Mouse (Mus musculus) stomach, embryonic 16.5 days (tissue): ENCODE results near the gene Epha8. TPM values are rescaled to one million over a fixed set of nuclear protein-coding genes. Genes with fewer than 3 reads are reported as not detected.

Source experiments
- ATAC-seq: fragments of 200-750 bp; cut with Nextera tagmentation; 2 replicates; pipeline ENCODE4 v1.8.0; 2017; ENCODE audit warnings: moderate number of reproducible peaks, moderate TSS enrichment; ENCODE audit not compliant: insufficient read depth, low FRiP score
- H3K27ac ChIP-seq: fragments of 300-500 bp; sonication (generic); 2 replicates; pipeline ENCODE4 v1.5.1; 2014; ENCODE audit warnings: low read length
- H3K27me3 ChIP-seq: fragments of 300-500 bp; sonication (generic); 2 replicates; pipeline ENCODE4 v1.6.1; 2014; ENCODE audit warnings: low read length, control low read depth, mixed read lengths; ENCODE audit not compliant: control insufficient read depth, insufficient read depth
- H3K36me3 ChIP-seq: fragments of 300-500 bp; sonication (generic); 2 replicates; pipeline ENCODE4 v1.6.1; 2014; ENCODE audit warnings: low read length; ENCODE audit not compliant: control insufficient read depth, insufficient read depth
- H3K4me1 ChIP-seq: fragments of 300-500 bp; sonication (generic); 2 replicates; pipeline ENCODE4 v1.6.1; 2014; ENCODE audit warnings: low read length, control low read depth, mixed read lengths; ENCODE audit not compliant: control insufficient read depth, insufficient read depth
- H3K4me2 ChIP-seq: fragments of 300-500 bp; sonication (generic); 2 replicates; pipeline ENCODE4 v1.6.1; 2014; ENCODE audit warnings: low read depth, low read length, mixed read lengths
- H3K4me3 ChIP-seq: fragments of 300-500 bp; sonication (generic); replicated peaks from 2 replicates; pipeline ENCODE4 v1.5.1; 2014; ENCODE audit warnings: mild to moderate bottlenecking, low read length
- H3K9ac ChIP-seq: fragments of 300-500 bp; sonication (generic); 2 replicates; pipeline ENCODE4 v1.6.1; 2014; ENCODE audit warnings: low read length
- H3K9me3 ChIP-seq: fragments of 300-500 bp; sonication (generic); replicated peaks from 2 replicates; pipeline ENCODE4 v1.6.1; 2016; ENCODE audit warnings: low read length, control low read depth; ENCODE audit not compliant: control insufficient read depth
- WGBS: fragments of 180-500 bp; shearing (Covaris S2); extraction: QIAGEN DNeasy Blood & Tissue Kit; methylation state at CpG from one replicate; pipeline ENCODE4 v1.1.7; 2014; 5-methylcytosine and 5-hydroxymethylcytosine counted together
- polyA plus RNA-seq: library from polyadenylated mRNA; unstranded; fragments of >200 nt; fragmentation: Nextera tagmentation; extraction: Ambion mirVana; gene quantifications from 2 replicates; pipeline ENCODE4 v1.2.1, GENCODE M21; 2015

Gene Epha8
- polyA plus RNA-seq, 1 experiment from 2014 or later: 0.39 TPM

GRCm38 (mm10) chr4:136918834-136919233, 37.8 kb downstream of the Epha8 start:
- no peaks in the 10 kb centered on the region for H3K9me3 ChIP-seq
- 81% methylated on average over 8 of the region's 8 CpGs for WGBS

GRCm38 (mm10) chr4:136917165-136917524, 39.5 kb downstream of the Epha8 start:
- ATAC-seq: no peak
- Histone ChIP-seq H3K4me2 (no peak overlapping the region), H3K4me1 (no peaks in the 10 kb centered on the region), H3K36me3 (no peaks in the 10 kb centered on the region), H3K27me3 (no peaks in the 10 kb centered on the region), H3K9ac (no peak overlapping the region), H3K27ac (no peak overlapping the region), H3K4me3 (no peak overlapping the region), H3K9me3 (no peaks in the 10 kb centered on the region)
- 26% methylated on average over 7 of the region's 7 CpGs for WGBS

More at GRCm38 (mm10) chr4:136918834-136919233, 37.8 kb downstream of the Epha8 start:
- Histone ChIP-seq H3K27me3 (no peaks in the 10 kb centered on the region), H3K9ac (no peak overlapping the region), H3K4me2 (no peak overlapping the region), H3K4me1 (no peaks in the 10 kb centered on the region), H3K27ac (no peak overlapping the region), H3K4me3 (no peak overlapping the region), H3K36me3 (no peaks in the 10 kb centered on the region)
- ATAC-seq: no peak

- H3K4me2 ChIP-seq: no peak overlapping the region
- no peak for ATAC-seq
- H3K27ac ChIP-seq: no peak overlapping the region
- 62% methylated on average over 20 of the region's 20 CpGs for WGBS
- H3K9ac ChIP-seq: no peak overlapping the region
- H3K9me3 ChIP-seq: no peaks in the 10 kb centered on the region
- no peaks in the 10 kb centered on the region for H3K36me3 ChIP-seq
- no peaks in the 10 kb centered on the region for H3K4me1 ChIP-seq
- H3K4me3 ChIP-seq: no peak overlapping the region
- H3K27me3 ChIP-seq: 0 out of 2 replicates have a peak, but pooled peaks cover 4% of the 10 kb centered on the region
Observed at GRCm38 (mm10) chr4:136916359-136917164, 40.1 kb downstream of the Epha8 start.

- WGBS: 21% methylated on average over 9 of the region's 9 CpGs
- no peak overlapping the region for H3K9ac ChIP-seq
- H3K4me3 ChIP-seq: no peak overlapping the region
- H3K27ac ChIP-seq: no peak overlapping the region
- no peak for ATAC-seq
- no peak overlapping the region for H3K4me2 ChIP-seq
- peaks cover 13% of the 10 kb centered on the region; the same call in 1 of the 2 replicates for H3K27me3 ChIP-seq
- H3K9me3 ChIP-seq: no peaks in the 10 kb centered on the region
- no peaks in the 10 kb centered on the region for H3K4me1 ChIP-seq
- no peaks in the 10 kb centered on the region for H3K36me3 ChIP-seq
Observed at GRCm38 (mm10) chr4:136912841-136913240, 43.8 kb downstream of the Epha8 start.

- H3K36me3 ChIP-seq: no peaks in the 10 kb centered on the region
- no peaks in the 10 kb centered on the region for H3K9me3 ChIP-seq
- no peaks in the 10 kb centered on the region for H3K4me1 ChIP-seq
- H3K4me2 ChIP-seq: no peak overlapping the region
- no peak for ATAC-seq
- H3K27me3 ChIP-seq: peaks cover 14% of the 10 kb centered on the region; the same call in 1 of the 2 replicates
- no peak overlapping the region for H3K27ac ChIP-seq
- 34% methylated on average over 9 of the region's 9 CpGs for WGBS
- no peak overlapping the region for H3K9ac ChIP-seq
- H3K4me3 ChIP-seq: no peak overlapping the region
Observed at GRCm38 (mm10) chr4:136911804-136912203, 44.8 kb downstream of the Epha8 start.

GRCm38 (mm10) chr4:136911211-136911646, 45.4 kb downstream of the Epha8 start:
- H3K27me3 ChIP-seq: peaks cover 20% of the 10 kb centered on the region
- no peak overlapping the region for H3K4me3 ChIP-seq
- no peak overlapping the region for H3K4me2 ChIP-seq
- no peak overlapping the region for H3K9ac ChIP-seq
- H3K9me3 ChIP-seq: no peaks in the 10 kb centered on the region
- no peak for ATAC-seq
- no peak overlapping the region for H3K27ac ChIP-seq
- no peaks in the 10 kb centered on the region for H3K36me3 ChIP-seq
- WGBS: 9% methylated on average over 17 of the region's 17 CpGs
- H3K4me1 ChIP-seq: no peaks in the 10 kb centered on the region

- H3K4me1 ChIP-seq: no peaks in the 10 kb centered on the region
- no peaks in the 10 kb centered on the region for H3K36me3 ChIP-seq
- H3K27ac ChIP-seq: no peak overlapping the region
- H3K4me2 ChIP-seq: no peak overlapping the region
- H3K4me3 ChIP-seq: no peak overlapping the region
- no peak overlapping the region for H3K9ac ChIP-seq
- H3K9me3 ChIP-seq: no peaks in the 10 kb centered on the region
- ATAC-seq: no peak
- peaks cover 38% of the 10 kb centered on the region for H3K27me3 ChIP-seq
Observed at GRCm38 (mm10) chr4:136907809-136908208, 48.8 kb downstream of the Epha8 start.

GRCm38 (mm10) chr4:136907033-136907432, 49.6 kb downstream of the Epha8 start:
- H3K9me3 ChIP-seq: no peaks in the 10 kb centered on the region
- H3K27me3 ChIP-seq: peaks cover 38% of the 10 kb centered on the region
- H3K36me3 ChIP-seq: no peaks in the 10 kb centered on the region
- H3K4me3 ChIP-seq: no peak overlapping the region
- no peak overlapping the region for H3K27ac ChIP-seq
- WGBS: 11% methylated on average over 7 of the region's 7 CpGs
- ATAC-seq: no peak
- no peaks in the 10 kb centered on the region for H3K4me1 ChIP-seq
- no peak overlapping the region for H3K4me2 ChIP-seq
- no peak overlapping the region for H3K9ac ChIP-seq

GRCm38 (mm10) chr4:136904767-136905539, 51.7 kb downstream of the Epha8 start:
- under 1% methylated on average over 23 of the region's 23 CpGs for WGBS
- Histone ChIP-seq H3K27ac (no peak overlapping the region), H3K9me3 (no peaks in the 10 kb centered on the region), H3K36me3 (no peaks in the 10 kb centered on the region), H3K4me3 (no peak overlapping the region), H3K27me3 (peaks cover 25% of the 10 kb centered on the region), H3K9ac (no peak overlapping the region), H3K4me1 (no peaks in the 10 kb centered on the region), H3K4me2 (no peak overlapping the region)
- ATAC-seq: no peak
